Mouse (Mus musculus) olfactory bulb, adult 2 months (tissue): Measurements from ENCODE around the gene Abtb2.

Experiments
- CTCF ChIP-seq: fragments of 200-500 bp; IDR thresholded peaks from 2 replicates; pipeline ENCODE4 v1.5.1; 2012; ENCODE audit warnings: low read depth, mild to moderate bottlenecking, low read length, moderate library complexity; ENCODE audit not compliant: insufficient read depth
- POLR2A ChIP-seq: fragments of 200-500 bp; IDR thresholded peaks from 2 replicates; pipeline ENCODE4 v1.6.1; 2012; ENCODE audit warnings: mild to moderate bottlenecking, low read depth, low read length, moderate library complexity; ENCODE audit not compliant: insufficient read depth

GRCm38 (mm10) chr2:103685581-103685980 lies 119.5 kb downstream of the Abtb2 start:
- no peak for TF ChIP-seq POLR2A
- no peak for TF ChIP-seq CTCF
